Mouse (Mus musculus) heart, embryonic 13.5 days (tissue): ENCODE results near the gene Lrrc7. TPM values are rescaled to one million over a fixed set of nuclear protein-coding genes. Genes with fewer than 3 reads are reported as not detected.

ENCODE experiments used
- ATAC-seq: fragments of 200-750 bp; cut with Nextera tagmentation; 2 replicates; pipeline ENCODE4 v1.8.0; 2017; ENCODE audit warnings: moderate TSS enrichment; ENCODE audit not compliant: insufficient number of reproducible peaks, low FRiP score, low TSS enrichment; ENCODE audit errors: extremely low read depth
- H3K27ac ChIP-seq: fragments of 300-500 bp; sonication (generic); replicated peaks from 2 replicates; pipeline ENCODE4 v1.5.1; 2015; ENCODE audit warnings: moderate library complexity, mild to moderate bottlenecking, inconsistent platforms
- H3K27me3 ChIP-seq: fragments of 300-500 bp; sonication (generic); replicated peaks from 2 replicates; pipeline ENCODE4 v1.6.1; 2015; ENCODE audit warnings: mild to moderate bottlenecking, inconsistent platforms
- H3K36me3 ChIP-seq: fragments of 300-500 bp; sonication (generic); 2 replicates; pipeline ENCODE4 v1.6.1; 2015; ENCODE audit warnings: mild to moderate bottlenecking, inconsistent platforms
- H3K4me1 ChIP-seq: fragments of 300-500 bp; sonication (generic); 2 replicates; pipeline ENCODE4 v1.6.1; 2015; ENCODE audit warnings: inconsistent platforms
- H3K4me2 ChIP-seq: fragments of 300-500 bp; sonication (generic); 2 replicates; pipeline ENCODE4 v1.6.1; 2015; ENCODE audit warnings: inconsistent platforms, mild to moderate bottlenecking, moderate library complexity
- H3K4me3 ChIP-seq: fragments of 300-500 bp; sonication (generic); 2 replicates; pipeline ENCODE4 v1.5.1; 2015; ENCODE audit warnings: moderate library complexity, mild to moderate bottlenecking, inconsistent platforms
- H3K9ac ChIP-seq: fragments of 300-500 bp; sonication (generic); 2 replicates; pipeline ENCODE4 v1.6.1; 2015; ENCODE audit warnings: inconsistent platforms, mild to moderate bottlenecking, moderate library complexity
- H3K9me3 ChIP-seq: fragments of 300-500 bp; sonication (generic); 2 replicates; pipeline ENCODE4 v1.6.1; 2016; ENCODE audit warnings: inconsistent platforms
- WGBS: fragments of 180-500 bp; shearing (Covaris S2); methylation state at CpG from one replicate; pipeline ENCODE4 v1.1.7; 2015; ENCODE audit warnings: mixed read lengths; 5-methylcytosine and 5-hydroxymethylcytosine counted together
- polyA plus RNA-seq: library from polyadenylated mRNA; unstranded; fragments of >200 nt; fragmentation: Nextera tagmentation; extraction: Ambion mirVana; gene quantifications from 2 replicates; pipeline ENCODE4 v1.2.1, GENCODE M21; 2015

Lrrc7 gene
- polyA plus RNA-seq, 1 experiment from 2014 or later: 0.07 TPM

DNA sequence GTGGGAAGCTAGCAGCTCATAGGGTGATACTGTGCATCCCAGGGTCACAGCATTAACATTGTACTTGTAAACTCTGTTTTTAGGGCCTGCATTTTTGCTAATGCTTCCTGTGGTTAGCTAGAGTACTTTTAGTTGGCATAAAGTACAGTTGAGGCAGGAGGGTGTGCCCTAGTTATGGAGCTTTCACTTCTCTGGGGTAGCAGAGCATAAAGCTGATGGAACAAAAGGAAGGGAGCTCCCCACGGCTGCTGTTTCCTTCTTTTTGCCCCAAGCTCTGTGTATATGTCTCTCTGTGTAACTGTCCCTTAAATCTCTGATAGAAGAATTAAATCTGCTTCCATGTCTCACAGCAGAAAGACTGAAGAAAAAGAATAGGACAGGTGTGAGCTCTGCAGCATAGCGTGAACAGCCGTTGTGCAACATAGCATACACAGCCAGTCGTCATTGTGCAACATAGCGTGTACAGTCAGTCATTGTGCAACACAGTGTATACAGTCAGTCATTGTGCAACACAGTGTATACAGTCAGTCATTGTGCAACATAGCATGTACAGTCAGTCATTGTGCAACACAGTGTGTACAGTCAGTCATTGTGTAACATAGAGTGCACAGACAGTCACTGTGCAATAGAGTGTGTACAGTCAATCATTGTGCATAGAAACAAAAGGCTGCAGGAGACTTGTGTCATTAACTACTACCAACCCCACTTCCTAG is 500.1 kb downstream of the Lrrc7 start:
- Histone ChIP-seq H3K36me3 (peaks cover 59% of the 10 kb centered on the region), H3K27me3 (no peaks in the 10 kb centered on the region), H3K9ac (no peak overlapping the region), H3K27ac (no peak overlapping the region), H3K9me3 (no peaks in the 10 kb centered on the region), H3K4me3 (no peak overlapping the region), H3K4me1 (no peaks in the 10 kb centered on the region), H3K4me2 (no peak overlapping the region)
- ATAC-seq: no peak
- 92% methylated on average over 5 of the region's 5 CpGs for WGBS

- Histone ChIP-seq H3K9ac (no peak overlapping the region), H3K27me3 (no peaks in the 10 kb centered on the region), H3K4me1 (no peaks in the 10 kb centered on the region), H3K4me3 (no peak overlapping the region), H3K4me2 (no peak overlapping the region), H3K9me3 (no peaks in the 10 kb centered on the region), H3K27ac (no peak overlapping the region), H3K36me3 (peaks cover 68% of the 10 kb centered on the region)
- ATAC-seq: no peak
- 81% methylated on average over 2 of the region's 2 CpGs for WGBS
Observed at GRCm38 (mm10) chr3:158060621-158061291, 501.3 kb downstream of the Lrrc7 start.

DNA sequence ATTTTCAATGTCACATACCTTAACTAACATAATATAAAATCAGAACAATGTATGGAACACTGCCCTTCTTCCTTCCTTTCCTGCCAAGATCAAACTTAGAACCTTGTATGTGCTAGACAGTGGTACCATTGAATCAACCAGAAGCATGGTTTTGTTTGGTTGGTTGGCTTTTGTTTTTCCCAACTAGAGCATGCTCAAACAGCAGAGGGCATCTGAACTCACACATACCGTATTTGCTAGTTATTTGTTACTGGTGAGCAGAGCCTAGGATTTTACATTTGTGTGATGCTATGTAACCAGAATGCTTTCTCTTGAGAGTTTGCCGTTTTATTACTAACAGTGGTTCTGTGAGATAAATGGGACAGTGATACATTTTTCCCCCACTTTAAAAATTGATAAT is 512.5 kb downstream of the Lrrc7 start:
- H3K27me3 ChIP-seq: no peaks in the 10 kb centered on the region
- H3K4me2 ChIP-seq: no peak overlapping the region
- ATAC-seq: no peak
- WGBS: 80% methylated on average over 2 of the region's 2 CpGs
- H3K9ac ChIP-seq: no peak overlapping the region
- H3K9me3 ChIP-seq: no peaks in the 10 kb centered on the region
- H3K4me1 ChIP-seq: no peaks in the 10 kb centered on the region
- no peak overlapping the region for H3K27ac ChIP-seq
- no peak overlapping the region for H3K4me3 ChIP-seq
- H3K36me3 ChIP-seq: peaks cover 45% of the 10 kb centered on the region

GRCm38 (mm10) chr3:158040755-158041154 is 521.3 kb downstream of the Lrrc7 start:
- Histone ChIP-seq H3K9ac (no peak overlapping the region), H3K36me3 (peaks cover 7% of the 10 kb centered on the region), H3K4me2 (no peak overlapping the region), H3K27me3 (no peaks in the 10 kb centered on the region), H3K4me3 (no peak overlapping the region), H3K27ac (no peak overlapping the region), H3K9me3 (no peaks in the 10 kb centered on the region), H3K4me1 (peaks cover 8% of the 10 kb centered on the region)
- WGBS: 89% methylated on average over 2 of the region's 2 CpGs
- no peak for ATAC-seq

DNA sequence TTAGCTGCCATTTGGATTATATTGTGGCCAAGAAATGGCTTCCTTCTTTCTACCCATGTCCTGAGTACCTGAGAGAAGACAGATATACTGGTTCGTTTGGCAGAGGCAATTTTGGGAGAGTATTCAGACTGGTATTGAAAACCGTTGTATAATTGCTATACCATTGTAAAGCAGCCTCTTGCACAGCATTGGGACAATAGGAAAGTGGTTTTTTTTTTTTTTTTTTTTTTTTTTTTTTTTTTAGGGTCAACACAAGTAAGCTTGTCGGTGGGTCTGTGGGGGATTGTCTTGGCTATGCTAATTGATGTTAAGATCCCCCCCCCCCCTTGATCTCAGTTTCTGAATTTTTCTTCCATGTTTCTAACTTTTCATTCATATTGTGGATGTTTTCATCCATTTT is 523.9 kb downstream of the Lrrc7 start:
- Histone ChIP-seq H3K4me1 (peaks cover 24% of the 10 kb centered on the region), H3K9me3 (no peaks in the 10 kb centered on the region), H3K27me3 (no peaks in the 10 kb centered on the region), H3K27ac (no peak overlapping the region), H3K36me3 (peaks cover 6% of the 10 kb centered on the region), H3K9ac (no peak overlapping the region), H3K4me2 (peak overlapping the region; percentile 85; the same call in 1 of the 2 replicates), H3K4me3 (no peak overlapping the region)
- 91% methylated on average over 3 of the region's 3 CpGs for WGBS
- ATAC-seq: no peak

DNA sequence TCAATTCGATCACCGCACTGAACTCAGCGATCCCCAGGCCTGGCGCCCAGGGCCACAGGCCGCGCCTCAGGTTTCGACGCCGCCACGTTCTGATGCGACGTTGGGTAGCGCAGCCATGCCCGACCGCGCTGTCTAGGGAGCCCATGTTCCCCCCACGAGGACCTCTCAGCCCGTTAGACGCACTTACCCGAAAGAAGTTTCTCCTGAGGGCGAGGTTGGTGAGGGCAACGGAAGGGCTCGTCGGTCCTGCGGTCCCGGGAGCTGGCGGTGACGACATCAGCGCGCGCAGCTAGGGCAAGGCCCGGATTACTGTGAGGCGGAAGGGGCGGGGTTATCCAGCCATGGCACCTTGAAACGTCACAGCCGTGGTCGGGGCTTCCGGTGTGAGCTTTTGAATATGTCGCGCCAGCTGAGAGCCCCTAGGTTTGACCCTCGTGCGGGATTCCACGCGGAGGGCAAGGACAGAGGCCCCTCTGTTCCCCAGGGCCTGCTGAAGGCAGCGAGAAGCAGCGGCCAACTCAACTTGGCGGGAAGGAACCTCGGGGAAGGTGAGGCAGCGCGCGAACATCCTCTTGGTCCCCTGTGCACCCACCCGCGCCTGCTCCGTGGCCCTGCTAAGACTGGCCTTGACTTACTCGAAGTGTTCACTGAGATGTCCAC is 525.6 kb downstream of the Lrrc7 start, which contains the start of the genes Srsf11 and Lrrc40:
Srsf11 (minus strand) TSS at position 311 of the 660 bp plus-strand sequence.
Lrrc40 (plus strand) TSS at position 334 of the 660 bp plus-strand sequence.
- ATAC-seq: peak; percentile 92
- WGBS: under 1% methylated on average over 55 of the region's 55 CpGs
- no peaks in the 10 kb centered on the region for H3K27me3 ChIP-seq
- peak within 1 kb of the TSS; percentile 79 for H3K4me3 ChIP-seq
- H3K4me1 ChIP-seq: peaks cover 34% of the 10 kb centered on the region
- peak within 1 kb of the TSS; percentile 92 for H3K27ac ChIP-seq
- H3K4me2 ChIP-seq: peak within 1 kb of the TSS; percentile 85
- H3K36me3 ChIP-seq: peaks cover 6% of the 10 kb centered on the region
- no peaks in the 10 kb centered on the region for H3K9me3 ChIP-seq
- H3K9ac ChIP-seq: peak within 1 kb of the TSS; percentile 92

DNA sequence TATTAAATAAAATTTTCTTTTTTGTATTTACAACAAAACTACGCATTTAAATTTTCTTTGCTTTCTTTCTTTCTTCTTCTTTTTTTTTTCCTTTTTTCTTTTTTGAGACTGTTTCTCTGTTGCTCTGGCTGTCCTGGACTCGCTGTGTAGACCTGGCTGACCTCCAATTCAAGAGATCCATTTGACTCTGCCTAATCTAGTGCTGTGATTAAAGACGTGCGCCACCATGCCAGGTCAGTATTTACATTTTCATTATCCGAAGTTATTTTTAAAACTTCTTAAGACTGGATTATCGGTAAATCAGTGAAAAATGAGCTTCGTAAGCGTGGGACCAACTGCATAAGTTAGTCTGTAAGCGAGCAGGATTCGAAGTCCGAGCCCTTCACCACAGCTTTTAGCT is 526.2 kb downstream of the Lrrc7 start:
- H3K4me1 ChIP-seq: peaks cover 34% of the 10 kb centered on the region

More for the DNA sequence above, 526.2 kb downstream of the Lrrc7 start:
- ATAC-seq: no peak
- Histone ChIP-seq H3K9ac (peak overlapping the region; percentile 92), H3K27ac (peak overlapping the region; percentile 92), H3K9me3 (no peaks in the 10 kb centered on the region), H3K4me2 (peak overlapping the region; percentile 85), H3K4me3 (peak overlapping the region; percentile 79), H3K27me3 (no peaks in the 10 kb centered on the region), H3K36me3 (peaks cover 6% of the 10 kb centered on the region)
- 2% methylated on average over 11 of the region's 11 CpGs for WGBS
